Mouse (Mus musculus) myocyte (in vitro differentiated cells): ENCODE measurements around the gene Tamm41.

Source experiments
- MAX ChIP-seq: IDR thresholded peaks from one replicate; pipeline ENCODE4 v1.6.1; 2011; ENCODE audit warnings: low read depth, mild to moderate bottlenecking, control low read depth
- TCF12 ChIP-seq: IDR thresholded peaks from one replicate; pipeline ENCODE4 v1.6.1; 2011; ENCODE audit warnings: mild to moderate bottlenecking, control low read depth; ENCODE audit not compliant: poor library complexity, insufficient read depth, severe bottlenecking
- USF1 ChIP-seq: IDR thresholded peaks from one replicate; pipeline ENCODE4 v1.6.1; 2011; ENCODE audit warnings: low read depth, mild to moderate bottlenecking, control low read depth, moderate library complexity

DNA sequence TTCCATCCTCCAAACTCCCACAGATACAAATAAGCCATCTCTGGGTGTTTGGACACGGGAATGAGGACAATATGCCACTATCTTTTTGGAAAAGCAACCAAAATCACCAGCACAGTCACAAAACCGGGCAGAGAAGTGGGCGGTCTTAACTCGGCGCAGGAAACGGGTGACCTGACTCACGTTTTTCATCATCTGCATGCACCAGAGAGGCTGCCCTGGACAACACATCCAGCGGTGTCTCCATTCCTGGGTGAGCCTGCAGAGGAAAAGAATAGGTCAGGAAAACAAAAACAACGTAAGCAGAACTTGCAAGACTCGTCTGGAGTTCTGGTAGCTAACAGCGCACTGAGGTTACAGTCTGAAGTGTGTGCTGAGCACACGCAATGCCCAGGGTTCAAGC, 79.9 kb downstream of the Tamm41 start:
- TF ChIP-seq USF1 (no peak), MAX (no peak), TCF12 (no peak)
